Mouse (Mus musculus) liver, adult 2 months (tissue): Measurements from ENCODE around the gene Ngfr. TPM values are rescaled to one million over a fixed set of nuclear protein-coding genes. Genes with fewer than 3 reads are reported as not detected.
A peak's percentile ranks its signal among the peaks of the same experiment; 100 is the strongest.

Experiments used
- DNase-seq: peaks from one replicate; pipeline ENCODE4 v3.0.0-alpha.2; 2011; ENCODE audit warnings: low read depth, low spot score; ENCODE audit errors: extremely low read depth
- H3K27ac ChIP-seq: fragments of 200-500 bp; replicated peaks from 2 replicates; pipeline ENCODE4 v1.5.1; 2012; ENCODE audit warnings: low read depth, mild to moderate bottlenecking, control low read depth, inconsistent platforms, low read length; ENCODE audit not compliant: insufficient read depth
- H3K27me3 ChIP-seq: fragments of 200-500 bp; 2 replicates; pipeline ENCODE4 v1.6.1; 2012; ENCODE audit warnings: mild to moderate bottlenecking, moderate library complexity, low read length, inconsistent platforms; ENCODE audit not compliant: control insufficient read depth, insufficient read depth
- H3K36me3 ChIP-seq: fragments of 200-500 bp; 2 replicates; pipeline ENCODE4 v1.6.1; 2012; ENCODE audit warnings: low read length, inconsistent platforms; ENCODE audit not compliant: control insufficient read depth, insufficient read depth
- H3K4me1 ChIP-seq: fragments of 200-500 bp; 2 replicates; pipeline ENCODE4 v1.6.1; 2011; ENCODE audit warnings: low read length; ENCODE audit not compliant: control insufficient read depth, insufficient read depth
- H3K4me3 ChIP-seq: fragments of 200-500 bp; 2 replicates; pipeline ENCODE4 v1.5.1; 2011; ENCODE audit warnings: low read depth, mild to moderate bottlenecking, control low read depth, low read length, moderate library complexity; ENCODE audit not compliant: insufficient read depth
- H3K79me2 ChIP-seq: fragments of 200-500 bp; 2 replicates; pipeline ENCODE4 v1.6.1; 2012; ENCODE audit warnings: inconsistent platforms, mild to moderate bottlenecking, low read length, moderate library complexity; ENCODE audit not compliant: control insufficient read depth, insufficient read depth
- H3K9ac ChIP-seq: fragments of 200-500 bp; 2 replicates; pipeline ENCODE4 v1.6.1; 2012; ENCODE audit warnings: low read depth, mild to moderate bottlenecking, control low read depth, inconsistent platforms, low read length
- CTCF ChIP-seq: fragments of 200-500 bp; IDR thresholded peaks from 2 replicates; pipeline ENCODE4 v1.5.1; 2011; ENCODE audit warnings: low read depth, low read length, control low read depth
- POLR2A ChIP-seq: fragments of 200-500 bp; IDR thresholded peaks from 2 replicates; pipeline ENCODE4 v1.6.1; 2011; ENCODE audit warnings: low read length, control low read depth; ENCODE audit not compliant: insufficient read depth; ENCODE audit errors: extremely low read depth
- WGBS: fragments of 180-500 bp; shearing (Covaris S2); methylation state at CpG from one replicate; pipeline ENCODE4 v1.1.7; 2018; 5-methylcytosine and 5-hydroxymethylcytosine counted together
- polyA plus RNA-seq: library from polyadenylated mRNA; depleted of rRNA; stranded (reverse); fragments of >200 nt; gene quantifications from 2 replicates; pipeline ENCODE4 v1.2.3, GENCODE M21; 2012
- total RNA-seq: library from RNA; depleted of rRNA; stranded (reverse); fragments of >200 nt; gene quantifications from 2 replicates; pipeline ENCODE4 v1.2.3, GENCODE M21; 2014

The Ngfr gene
- total and polyA plus RNA-seq, 2 experiments, result 1.0 to 4.9 TPM

DNA sequence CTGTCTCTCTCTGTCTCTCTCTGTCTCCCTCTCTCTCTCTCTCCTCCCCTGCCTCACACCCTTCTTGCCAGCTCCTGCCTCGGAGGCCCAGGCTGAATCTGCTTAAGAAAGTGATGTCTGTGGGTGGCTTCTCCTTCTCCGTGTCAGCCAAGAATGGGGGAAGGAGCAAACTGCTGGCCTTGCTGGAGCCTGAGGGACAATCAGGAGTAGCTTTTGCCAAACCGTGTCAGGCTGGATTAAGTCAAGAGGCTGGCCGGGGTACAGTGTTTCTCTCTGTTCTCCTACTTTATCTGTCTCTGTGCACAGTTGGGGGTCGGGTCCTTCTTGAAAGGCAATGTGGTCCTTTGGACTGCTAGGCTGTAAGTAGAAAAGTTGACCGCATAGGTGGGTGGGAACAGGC lies 29.8 kb downstream of the Ngfr start:
- 51% methylated on average over 6 of the region's 6 CpGs for WGBS
- Histone ChIP-seq H3K9ac (no peak overlapping the region), H3K27ac (no peak overlapping the region), H3K79me2 (no peaks in the 10 kb centered on the region), H3K36me3 (no peaks in the 10 kb centered on the region), H3K4me1 (no peaks in the 10 kb centered on the region), H3K27me3 (no peaks in the 10 kb centered on the region), H3K4me3 (no peak overlapping the region)
- DNase-seq, result no peak
- no peak for TF ChIP-seq POLR2A
- TF ChIP-seq CTCF, result no peak

DNA sequence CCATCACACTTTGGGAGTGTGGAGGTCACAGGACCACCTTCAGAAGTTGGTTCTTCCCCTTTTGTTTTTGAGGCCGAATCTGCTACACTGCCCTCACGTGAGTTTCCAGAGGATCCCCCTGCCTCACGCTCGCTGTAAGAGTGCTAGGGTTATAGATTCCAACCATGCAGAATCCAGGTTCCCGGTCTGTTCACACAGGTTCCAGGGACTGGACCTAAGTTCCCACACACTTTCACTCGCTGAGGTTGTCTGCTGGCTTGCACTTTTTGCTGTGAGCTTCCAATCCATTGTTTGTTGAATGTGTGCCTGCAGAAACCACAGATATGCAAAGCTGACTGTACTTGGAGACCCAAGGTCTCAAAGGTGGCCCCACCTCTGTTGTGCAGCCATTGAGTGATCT lies 30.5 kb downstream of the Ngfr start:
- Histone ChIP-seq H3K27me3 (no peaks in the 10 kb centered on the region), H3K4me1 (no peaks in the 10 kb centered on the region), H3K79me2 (no peaks in the 10 kb centered on the region), H3K4me3 (no peak overlapping the region), H3K27ac (no peak overlapping the region), H3K9ac (no peak overlapping the region), H3K36me3 (no peaks in the 10 kb centered on the region)
- WGBS, result 78% methylated on average over 6 of the region's 6 CpGs
- TF ChIP-seq POLR2A (no peak), CTCF (no peak)
- no peak for DNase-seq

DNA sequence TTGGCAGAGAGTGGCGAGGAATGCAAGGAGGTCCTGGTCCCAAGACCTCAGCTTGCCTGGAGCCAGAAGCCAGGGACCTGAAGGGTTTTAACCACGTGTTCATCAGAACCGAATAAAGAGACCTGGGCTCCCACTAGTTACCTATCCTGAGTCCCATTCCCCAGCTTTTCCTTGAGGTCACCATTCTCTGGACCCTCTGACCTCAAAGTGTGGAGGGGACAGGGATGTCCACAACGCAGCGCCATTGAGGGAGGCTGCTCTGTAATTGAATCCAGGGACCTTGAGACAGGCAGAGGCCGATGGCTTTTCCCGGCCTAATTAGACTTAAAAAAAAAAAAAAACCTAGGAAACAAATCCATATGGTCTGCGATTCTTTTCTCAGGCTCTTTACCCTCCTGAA lies 32.3 kb downstream of the Ngfr start:
- no peak for TF ChIP-seq CTCF
- H3K27ac ChIP-seq, result no peak overlapping the region
- no peak for DNase-seq
- no peaks in the 10 kb centered on the region for H3K27me3 ChIP-seq
- no peaks in the 10 kb centered on the region for H3K4me1 ChIP-seq
- 79% methylated on average over 8 of the region's 8 CpGs for WGBS
- H3K79me2 ChIP-seq, result no peaks in the 10 kb centered on the region
- H3K9ac ChIP-seq, result no peak overlapping the region
- no peak overlapping the region for H3K4me3 ChIP-seq
- H3K36me3 ChIP-seq, result no peaks in the 10 kb centered on the region

DNA sequence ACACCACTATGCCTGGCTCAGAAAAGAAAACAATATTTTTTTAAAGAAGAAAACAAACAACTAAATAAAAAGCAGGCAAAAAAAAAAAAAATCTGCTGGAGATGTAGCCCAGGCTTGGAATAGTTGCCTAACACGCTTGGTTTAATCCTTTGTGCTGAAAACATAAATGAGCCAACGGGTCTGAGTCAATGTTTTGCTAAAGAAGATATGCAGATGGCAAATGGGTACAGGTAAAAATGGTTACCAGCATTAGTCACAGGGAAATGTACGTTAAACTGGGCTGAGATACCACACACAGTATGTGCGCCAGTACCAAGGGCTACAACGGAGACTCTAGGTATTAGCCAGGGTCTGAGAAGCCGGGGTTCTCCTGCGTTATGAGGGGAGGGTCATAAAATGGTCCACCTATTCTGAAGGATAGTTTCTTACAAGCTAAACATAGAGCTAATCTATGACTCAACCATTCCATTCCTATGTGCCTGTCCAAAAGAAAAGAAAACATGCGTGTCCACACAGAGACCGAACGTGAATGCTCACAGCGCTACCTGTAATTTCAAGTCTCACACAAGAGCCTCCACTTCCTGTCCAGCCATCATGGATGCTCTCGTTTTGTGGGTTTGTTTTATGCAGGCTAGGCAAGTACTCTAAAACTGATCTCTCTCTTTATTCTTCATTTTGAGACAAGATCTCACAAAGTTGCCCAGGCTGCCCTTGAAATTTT lies 37.1 kb downstream of the Ngfr start:
- H3K27me3 ChIP-seq, result no peaks in the 10 kb centered on the region; the same call in 1 of the 2 replicates
- H3K27ac ChIP-seq, result no peak overlapping the region
- TF ChIP-seq CTCF, result no peak
- TF ChIP-seq POLR2A, result no peak
- no peaks in the 10 kb centered on the region for H3K79me2 ChIP-seq
- peak; percentile 9 for DNase-seq
- no peaks in the 10 kb centered on the region for H3K36me3 ChIP-seq
- H3K4me3 ChIP-seq, result no peak overlapping the region
- 89% methylated on average over 12 of the region's 12 CpGs for WGBS
- no peak overlapping the region for H3K9ac ChIP-seq
- no peaks in the 10 kb centered on the region for H3K4me1 ChIP-seq

DNA sequence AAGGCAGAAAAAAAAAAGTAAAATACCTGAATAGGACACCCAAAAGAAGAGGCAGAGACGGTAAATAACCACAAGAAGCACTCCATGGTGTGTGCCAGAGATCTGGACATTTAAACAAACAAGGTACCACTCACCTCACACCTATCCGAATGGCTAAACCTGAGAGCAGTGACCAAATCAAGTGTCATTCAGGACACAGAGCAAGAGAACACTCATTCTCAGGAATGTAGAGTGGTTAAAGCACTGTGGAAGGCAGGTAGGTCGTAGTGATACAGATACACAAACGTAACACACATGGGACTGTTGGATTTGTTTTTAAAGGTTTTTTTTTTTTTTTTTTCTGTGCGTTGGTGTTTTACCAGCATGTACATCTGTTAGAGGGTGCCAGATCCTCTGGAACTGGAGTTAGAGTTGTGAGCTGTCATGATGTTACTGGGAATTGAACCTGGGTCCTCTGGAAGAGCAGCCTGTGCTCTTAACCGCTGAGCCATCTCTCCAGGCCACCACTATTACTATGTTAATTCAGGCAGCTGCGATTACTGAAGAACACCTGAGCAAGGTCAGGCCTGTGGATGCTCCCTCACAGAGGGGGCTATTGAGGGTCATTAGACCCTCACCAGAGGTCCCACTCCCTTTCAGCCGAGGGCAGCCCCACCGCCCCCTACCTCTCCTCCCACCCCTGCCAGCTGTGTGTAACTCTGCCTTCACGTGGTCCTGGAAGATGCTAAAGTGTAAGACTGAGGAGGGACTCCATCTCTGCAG lies 41.3 kb downstream of the Ngfr start:
- Histone ChIP-seq H3K4me3 (no peak overlapping the region), H3K36me3 (no peaks in the 10 kb centered on the region)
- WGBS, result 81% methylated on average over 10 of the region's 10 CpGs

More for the DNA sequence above, 41.3 kb downstream of the Ngfr start:
- no peaks in the 10 kb centered on the region for H3K79me2 ChIP-seq
- no peaks in the 10 kb centered on the region for H3K4me1 ChIP-seq
- no peak for TF ChIP-seq POLR2A
- no peak overlapping the region for H3K27ac ChIP-seq
- no peak for DNase-seq
- H3K9ac ChIP-seq, result no peak overlapping the region
- no peaks in the 10 kb centered on the region; the same call in 1 of the 2 replicates for H3K27me3 ChIP-seq
